Mouse (Mus musculus) MEL (cell line): Measurements from ENCODE around the gene Rragc. TPM values are rescaled to one million over a fixed set of nuclear protein-coding genes. Genes with fewer than 3 reads are reported as not detected.

Experiments
- DNase-seq: peaks from one replicate; pipeline ENCODE4 v3.0.0; 2011; ENCODE audit warnings: low read depth, low spot score
- H3K27ac ChIP-seq: 2 replicates; pipeline ENCODE4 v1.5.1; 2012; ENCODE audit warnings: low read depth, mild to moderate bottlenecking, control low read depth, low read length, moderate library complexity; ENCODE audit not compliant: control insufficient read depth
- H3K27me3 ChIP-seq, 2 experiments: fragments of 150-350 bp in 1 of 2; sonication (generic) in 1 of 2; 2 replicates each; pipeline ENCODE4 v1.6.1; 2012; ENCODE audit warnings: low read length in 2 of 2, mild to moderate bottlenecking in 2 of 2, improper control_type of control experiment in 1 of 2, moderate library complexity in 1 of 2; ENCODE audit not compliant: insufficient read depth in 2 of 2, control insufficient read depth in 1 of 2
- H3K36me3 ChIP-seq, 2 experiments: 2 replicates each; pipeline ENCODE4 v1.6.1; 2012 to 2014; ENCODE audit warnings: low read length in 2 of 2, improper control_type of control experiment in 1 of 2, inconsistent platforms in 1 of 2, mild to moderate bottlenecking in 1 of 2; ENCODE audit not compliant: insufficient read depth in 2 of 2, control insufficient read depth in 1 of 2
- H3K4me1 ChIP-seq, 2 experiments: fragments of 150-350 bp in 1 of 2; sonication (generic) in 1 of 2; 2 replicates each; pipeline ENCODE4 v1.6.1; 2012; ENCODE audit warnings: low read length in 2 of 2, improper control_type of control experiment in 1 of 2, mild to moderate bottlenecking in 1 of 2; ENCODE audit not compliant: insufficient read depth in 2 of 2, control insufficient read depth in 1 of 2
- H3K4me3 ChIP-seq, 2 experiments: fragments of 150-350 bp in 1 of 2; sonication (generic) in 1 of 2; 2 replicates each; pipeline ENCODE4 v1.5.1; 2012; ENCODE audit warnings: low read depth in 2 of 2, low read length in 2 of 2, mild to moderate bottlenecking in 2 of 2, moderate library complexity in 2 of 2, control low read depth in 1 of 2, improper control_type of control experiment in 1 of 2; ENCODE audit not compliant: control insufficient read depth in 1 of 2, insufficient read depth in 1 of 2
- H3K79me2 ChIP-seq: 2 replicates; pipeline ENCODE4 v1.6.1; 2012; ENCODE audit warnings: mild to moderate bottlenecking, low read length, moderate library complexity; ENCODE audit not compliant: control insufficient read depth, poor library complexity, insufficient read depth
- H3K9ac ChIP-seq: 2 replicates; pipeline ENCODE4 v1.6.1; 2012; ENCODE audit warnings: low read depth, mild to moderate bottlenecking, control low read depth, low read length, moderate library complexity; ENCODE audit not compliant: control insufficient read depth, poor library complexity, severe bottlenecking
- H3K9me3 ChIP-seq: fragments of 150-350 bp; sonication (generic); replicated peaks from 2 replicates; pipeline ENCODE4 v1.6.1; 2012; ENCODE audit warnings: mild to moderate bottlenecking, low read length, improper control_type of control experiment, moderate library complexity; ENCODE audit not compliant: insufficient read depth
- BHLHE40 ChIP-seq: IDR thresholded peaks from 2 replicates; pipeline ENCODE4 v1.6.1; 2012; ENCODE audit warnings: low read depth, mild to moderate bottlenecking, inconsistent platforms, low read length, improper control_type of control experiment, borderline replicate concordance
- CTCF ChIP-seq, 3 experiments: IDR thresholded peaks in 2 of 3; conservative IDR thresholded peaks in 1 of 3; 2 replicates each; pipeline ENCODE4 v1.5.1; 2011 to 2012; ENCODE audit warnings: low read length in 3 of 3, low read depth in 2 of 3, mild to moderate bottlenecking in 2 of 3, improper control_type of control experiment in 1 of 3, inconsistent platforms in 1 of 3, mixed read lengths in 1 of 3, moderate library complexity in 1 of 3; ENCODE audit not compliant: control insufficient read depth in 1 of 3, insufficient read depth in 1 of 3, poor library complexity in 1 of 3, severe bottlenecking in 1 of 3
- E2F4 ChIP-seq: IDR thresholded peaks from 2 replicates; pipeline ENCODE4 v1.6.1; 2011; ENCODE audit warnings: low read depth, low read length, improper control_type of control experiment, borderline replicate concordance
- GATA1 ChIP-seq: IDR thresholded peaks from 2 replicates; pipeline ENCODE4 v1.6.1; 2011; ENCODE audit warnings: low read depth, low read length, improper control_type of control experiment
- HCFC1 ChIP-seq: IDR thresholded peaks from 2 replicates; pipeline ENCODE4 v1.6.1; 2012; ENCODE audit warnings: low read depth, mild to moderate bottlenecking, inconsistent platforms, low read length, improper control_type of control experiment, moderate library complexity
- JUND ChIP-seq: IDR thresholded peaks from 2 replicates; pipeline ENCODE4 v1.6.1; 2011; ENCODE audit warnings: low read depth, mild to moderate bottlenecking, improper control_type of control experiment, low read length
- KAT2A ChIP-seq: conservative IDR thresholded peaks from 2 replicates; pipeline ENCODE4 v1.6.1; 2012; ENCODE audit warnings: low read depth, low read length, improper control_type of control experiment, inconsistent platforms
- MAFK ChIP-seq: IDR thresholded peaks from 2 replicates; pipeline ENCODE4 v1.6.1; 2011; ENCODE audit warnings: low read depth, mild to moderate bottlenecking, low read length, improper control_type of control experiment, borderline replicate concordance
- MAZ ChIP-seq: IDR thresholded peaks from 2 replicates; pipeline ENCODE4 v1.6.1; 2012; ENCODE audit warnings: low read depth, mild to moderate bottlenecking, inconsistent platforms, low read length, improper control_type of control experiment
- MEF2A ChIP-seq: IDR thresholded peaks from 2 replicates; pipeline ENCODE4 v1.6.1; 2014; ENCODE audit warnings: low read depth, mild to moderate bottlenecking, inconsistent platforms, low read length, improper control_type of control experiment; ENCODE audit not compliant: poor library complexity, insufficient replicate concordance, severe bottlenecking; ENCODE audit errors: extremely low read depth
- MYB ChIP-seq: IDR thresholded peaks from 2 replicates; pipeline ENCODE4 v1.6.1; 2011; ENCODE audit warnings: mild to moderate bottlenecking, low read depth, low read length, improper control_type of control experiment
- MYC ChIP-seq: IDR thresholded peaks from 2 replicates; pipeline ENCODE4 v1.6.1; 2011; ENCODE audit warnings: low read depth, mild to moderate bottlenecking, low read length, improper control_type of control experiment, moderate library complexity
- NELFE ChIP-seq: IDR thresholded peaks from 2 replicates; pipeline ENCODE4 v1.6.1; 2011; ENCODE audit warnings: low read depth, low read length, improper control_type of control experiment
- POLR2A ChIP-seq, 2 experiments: IDR thresholded peaks; 2 replicates each; pipeline ENCODE4 v1.6.1; 2011 to 2012; ENCODE audit warnings: low read length in 2 of 2, mild to moderate bottlenecking in 2 of 2, control low read depth in 1 of 2, improper control_type of control experiment in 1 of 2, low read depth in 1 of 2, moderate library complexity in 1 of 2; ENCODE audit not compliant: control insufficient read depth in 1 of 2, insufficient read depth in 1 of 2, poor library complexity in 1 of 2
- POLR2AphosphoS2 ChIP-seq: IDR thresholded peaks from 2 replicates; pipeline ENCODE4 v1.6.1; 2011; ENCODE audit warnings: low read length, improper control_type of control experiment
- RAD21 ChIP-seq: IDR thresholded peaks from 2 replicates; pipeline ENCODE4 v1.6.1; 2011; ENCODE audit warnings: mild to moderate bottlenecking, low read depth, low read length, improper control_type of control experiment
- SIN3A ChIP-seq: IDR thresholded peaks from 2 replicates; pipeline ENCODE4 v1.6.1; 2012; ENCODE audit warnings: low read length, improper control_type of control experiment, inconsistent platforms
- SMC3 ChIP-seq: IDR thresholded peaks from 2 replicates; pipeline ENCODE4 v1.6.1; 2011; ENCODE audit warnings: low read depth, low read length, improper control_type of control experiment
- TAL1 ChIP-seq: IDR thresholded peaks from 2 replicates; pipeline ENCODE4 v1.6.1; 2012; ENCODE audit warnings: mild to moderate bottlenecking, inconsistent platforms, low read length, moderate library complexity, mixed read lengths
- TCF12 ChIP-seq: IDR thresholded peaks from 2 replicates; pipeline ENCODE4 v1.6.1; 2014; ENCODE audit warnings: low read depth, mild to moderate bottlenecking, inconsistent platforms, low read length, improper control_type of control experiment, moderate library complexity
- UBTF ChIP-seq: IDR thresholded peaks from 2 replicates; pipeline ENCODE4 v1.6.1; 2012; ENCODE audit warnings: low read depth, mild to moderate bottlenecking, inconsistent platforms, low read length, improper control_type of control experiment, moderate library complexity, borderline replicate concordance; ENCODE audit not compliant: insufficient read depth
- USF2 ChIP-seq, 2 experiments: IDR thresholded peaks; 2 replicates each; pipeline ENCODE4 v1.6.1; 2011 to 2012; ENCODE audit warnings: improper control_type of control experiment in 2 of 2, low read length in 2 of 2, borderline replicate concordance in 1 of 2, inconsistent platforms in 1 of 2, low read depth in 1 of 2, mild to moderate bottlenecking in 1 of 2; ENCODE audit not compliant: insufficient read depth in 1 of 2
- ZC3H11A ChIP-seq: IDR thresholded peaks from 2 replicates; pipeline ENCODE4 v1.6.1; 2012; ENCODE audit warnings: low read depth, mild to moderate bottlenecking, inconsistent platforms, low read length, improper control_type of control experiment
- polyA plus RNA-seq, 2 experiments: library from polyadenylated mRNA; stranded (reverse) in 1 of 2; unstranded in 1 of 2; fragments of >175 nt in 1 of 2; fragments of >200 nt in 1 of 2; gene quantifications; 2 replicates each; pipeline versions ENCODE4 v1.2.1 to v1.2.4; 2012; ENCODE audit warnings: low replicate concordance in 2 of 2, low read depth in 1 of 2; ENCODE audit not compliant: insufficient read length in 2 of 2, insufficient read depth in 1 of 2, missing spikeins in 1 of 2
- total RNA-seq: library from RNA; depleted of rRNA; stranded (reverse); fragments of 300-350 nt; gene quantifications from 2 replicates; pipeline ENCODE4 v1.2.3, GENCODE M21; 2012

Rragc gene
- total and polyA plus RNA-seq, 3 experiments, result 21.0 to 36.6 TPM; not detected in 1

- Histone ChIP-seq H3K79me2 (no peaks in the 10 kb centered on the region), H3K36me3 (no peaks in the 10 kb centered on the region), H3K9me3 (no peaks in the 10 kb centered on the region), H3K27me3 (no peaks in the 10 kb centered on the region), H3K4me3 (no peak overlapping the region), H3K9ac (no peak overlapping the region), H3K4me1 (no peaks in the 10 kb centered on the region), H3K27ac (no peak overlapping the region)
- TF ChIP-seq MAZ, result no peak
- DNase-seq, result no peak
Observed at GRCm38 (mm10) chr4:123894295-123894694, 23.0 kb upstream of the Rragc start.

- H3K79me2 ChIP-seq, result no peaks in the 10 kb centered on the region
- H3K4me3 ChIP-seq, result no peak overlapping the region
- peaks cover 0 to 2% of the 10 kb centered on the region in 2 experiments; a peak in 2 of 4 replicates for H3K36me3 ChIP-seq
- TF ChIP-seq MEF2A (no peak), SIN3A (no peak), UBTF (no peak), KAT2A (no peak), RAD21 (peak; percentile 52), NELFE (no peak), POLR2AphosphoS2 (no peak), POLR2A (IDR thresholded peaks at IDR 0.05; ENCODE audit: control insufficient read depth in 1 of 2, insufficient read depth in 1 of 2, low read depth in 1 of 2, low read length in 2 of 2, poor library complexity in 1 of 2) (no peak), ZC3H11A (peak; percentile 22; the same call in 1 of the 2 replicates), MAFK (no peak), TCF12 (no peak), GATA1 (no peak), MYB (no peak), HCFC1 (no peak), BHLHE40 (no peak), E2F4 (no peak), JUND (no peak), CTCF (IDR thresholded peaks at IDR 0.05 in 2 of 3, conservative IDR thresholded peaks at IDR 0.05 in 1 of 3; ENCODE audit: control insufficient read depth in 1 of 3, insufficient read depth in 1 of 3, low read depth in 2 of 3, low read length in 3 of 3, poor library complexity in 1 of 3, severe bottlenecking in 1 of 3) (peak; percentile 66 to 77 (median 76)), SMC3 (peak; percentile 86), TAL1 (no peak), USF2 (IDR thresholded peaks at IDR 0.05; ENCODE audit: borderline replicate concordance in 1 of 2, insufficient read depth in 1 of 2, low read depth in 1 of 2, low read length in 2 of 2) (no peak), MYC (no peak)
- TF ChIP-seq, all 39 proteins: peak for 4
- H3K4me1 ChIP-seq, result peaks cover under 1% of the 10 kb centered on the region in 2 experiments; a peak in 3 of 4 replicates
- no peaks in the 10 kb centered on the region for H3K9me3 ChIP-seq
- DNase-seq, result peak; percentile 68
- no peak overlapping the region for H3K27ac ChIP-seq
- H3K9ac ChIP-seq, result no peak overlapping the region
- no peaks in the 10 kb centered on the region for H3K27me3 ChIP-seq
Observed at GRCm38 (mm10) chr4:123898696-123899095, 18.6 kb upstream of the Rragc start.
